Mouse (Mus musculus) macrophage (primary cell): ENCODE data around the gene Ddx19a. TPM values are rescaled to one million over a fixed set of nuclear protein-coding genes. Genes with fewer than 3 reads are reported as not detected.
"Not testable (repeated sequence)": the region's sequence is repeated elsewhere in the genome, so short reads cannot be mapped to it uniquely, and the experiment has no call there.

Experiments used
- H3K27ac ChIP-seq: fragments of 350-480 bp; formaldehyde crosslinking; 2 replicates; pipeline ENCODE4 v1.9.0; 2021
- H3K36me3 ChIP-seq: fragments of 350-480 bp; formaldehyde crosslinking; 2 replicates; pipeline ENCODE4 v1.9.0; 2021; ENCODE audit errors: inconsistent target
- H3K4me3 ChIP-seq: fragments of 350-480 bp; formaldehyde crosslinking; 2 replicates; pipeline ENCODE4 v1.9.0; 2021; ENCODE audit errors: inconsistent target
- H3K79me2 ChIP-seq: fragments of 350-480 bp; formaldehyde crosslinking; 2 replicates; pipeline ENCODE4 v1.9.0; 2021; ENCODE audit errors: inconsistent target
- WGBS: methylation state at CpG from one replicate; pipeline ENCODE4 v1.1.7; 2026; ENCODE audit warnings: inconsistent platforms; ENCODE audit not compliant: missing documents; 5-methylcytosine and 5-hydroxymethylcytosine counted together
- polyA plus RNA-seq: library from polyadenylated mRNA; stranded (reverse); fragments of 250-400 nt; gene quantifications from 3 replicates; pipeline ENCODE4 v1.2.4, GENCODE M21; 2018; ENCODE audit warnings: inconsistent platforms

Gene Ddx19a
- polyA plus RNA-seq, 1 experiment from 2014 or later = 44.2 TPM

- 31% methylated on average over 16 of the region's 16 CpGs for whole genome bisulfite sequencing
- Histone ChIP-seq H3K27ac (peak overlapping the region; percentile 37), H3K36me3 (0 out of 2 replicates have a peak, but pooled peaks cover 5% of the 10 kb centered on the region)
Observed at GRCm38 (mm10) chr8:110996641-110997430, 764 bp downstream of the Ddx19a start.

DNA sequence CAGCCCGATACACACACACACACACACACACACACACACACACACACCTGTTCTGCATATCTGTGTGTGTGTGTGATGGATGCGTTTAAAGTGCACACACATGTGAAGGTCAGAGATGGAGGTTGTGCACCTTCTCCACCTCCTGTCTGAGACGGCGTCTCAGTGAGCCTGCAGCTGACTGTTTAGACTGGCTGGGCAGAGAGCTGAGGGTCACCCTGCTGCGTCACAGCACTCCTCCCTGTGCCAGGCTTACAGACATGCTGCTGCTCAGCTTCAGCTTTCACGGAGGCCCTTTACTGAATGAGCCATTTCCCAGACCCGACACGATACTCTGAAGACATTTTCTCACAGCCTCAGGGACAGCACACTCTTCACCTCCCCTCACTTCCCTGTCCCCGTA lies 7.6 kb downstream of the Ddx19a start:
- H3K27ac ChIP-seq = no peak overlapping the region
- peaks cover 55% of the 10 kb centered on the region; the same call in 1 of the 2 replicates for H3K36me3 ChIP-seq
- WGBS = 93% methylated on average over 9 of the region's 9 CpGs
- peaks cover 30% of the 10 kb centered on the region for H3K79me2 ChIP-seq
- H3K4me3 ChIP-seq = no peak overlapping the region

More at GRCm38 (mm10) chr8:110996641-110997430, 764 bp downstream of the Ddx19a start:
- Histone ChIP-seq H3K4me3 (peak overlapping the region; percentile 96), H3K79me2 (peaks cover 54% of the 10 kb centered on the region)

DNA sequence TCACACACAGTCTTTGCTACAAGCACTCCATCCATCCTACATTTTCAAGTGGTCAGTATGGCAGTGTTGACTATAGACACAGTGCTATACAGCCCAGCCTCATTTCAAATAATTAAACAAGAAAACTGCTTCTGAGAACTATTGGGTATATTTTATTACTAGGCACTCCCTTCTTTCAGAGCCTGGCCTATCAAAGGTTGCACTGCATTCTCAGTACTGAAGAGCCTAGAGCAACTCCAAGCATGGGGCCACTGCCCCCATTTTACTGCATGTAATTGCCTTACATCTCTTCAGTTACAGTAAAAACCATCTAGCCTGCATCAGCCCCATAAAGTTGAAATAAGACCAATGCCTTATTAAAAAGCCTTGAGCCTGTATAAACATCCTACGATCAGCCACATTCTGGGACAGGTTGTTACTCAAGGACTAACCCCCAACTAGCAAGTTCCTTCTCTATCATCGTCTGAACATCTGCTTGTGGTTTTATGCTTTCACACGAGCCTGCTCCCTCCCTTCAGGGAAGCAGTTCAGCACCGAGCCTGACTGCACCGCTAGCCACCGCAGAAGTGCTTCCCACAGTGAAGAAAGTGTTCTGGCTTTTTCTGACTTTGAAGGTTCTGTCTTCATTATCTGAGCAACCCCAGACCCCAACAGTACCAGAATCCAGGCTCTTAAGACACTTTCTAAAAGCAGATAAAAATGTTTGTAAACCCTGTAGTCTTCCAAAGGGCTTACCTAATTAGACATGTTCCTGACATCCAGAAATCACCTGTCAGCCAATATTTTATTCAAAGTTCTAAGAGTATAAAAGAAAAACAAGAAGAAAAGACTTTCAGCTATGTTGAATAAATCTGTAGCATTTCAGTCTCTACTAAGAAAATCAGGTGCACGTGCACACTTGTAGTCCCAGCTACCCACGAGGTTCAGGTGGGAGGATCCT lies 9.5 kb downstream of the Ddx19a start:
- Histone ChIP-seq H3K27ac (no peak overlapping the region), H3K79me2 (peaks cover 11% of the 10 kb centered on the region; the same call in 1 of the 2 replicates), H3K36me3 (peaks cover 74% of the 10 kb centered on the region), H3K4me3 (no peak overlapping the region)
- 25% methylated on average over 8 of the region's 8 CpGs for WGBS

DNA sequence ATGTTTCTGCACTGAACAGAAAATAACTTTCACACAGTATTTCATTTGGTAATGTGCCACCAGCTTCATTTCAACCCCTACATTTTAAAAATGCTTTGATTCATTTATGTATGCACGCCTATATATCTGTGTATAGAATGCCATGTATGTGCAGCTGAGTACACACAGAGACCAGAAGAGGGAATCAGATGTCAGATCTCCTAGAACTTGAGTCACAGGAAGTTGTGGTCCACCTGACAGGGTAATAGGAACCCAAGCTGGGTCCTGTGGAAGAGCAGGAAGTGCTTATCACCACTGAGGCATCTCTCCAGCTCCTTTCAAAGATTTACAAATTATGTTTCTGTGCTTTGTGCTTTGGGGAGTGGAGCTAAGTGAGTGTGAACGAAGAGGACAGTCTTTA lies 16.3 kb downstream of the Ddx19a start:
- WGBS = 46% methylated on average over 2 of the region's 2 CpGs
- Histone ChIP-seq H3K4me3 (no peak overlapping the region), H3K36me3 (peaks cover 63% of the 10 kb centered on the region), H3K27ac (no peak overlapping the region), H3K79me2 (no peaks in the 10 kb centered on the region)

- no CpG with 5 or more reads among the region's 2 CpGs for WGBS
- peaks cover 45% of the 10 kb centered on the region for H3K36me3 ChIP-seq
Observed at GRCm38 (mm10) chr8:110977987-110978386, 19.6 kb downstream of the Ddx19a start.

DNA sequence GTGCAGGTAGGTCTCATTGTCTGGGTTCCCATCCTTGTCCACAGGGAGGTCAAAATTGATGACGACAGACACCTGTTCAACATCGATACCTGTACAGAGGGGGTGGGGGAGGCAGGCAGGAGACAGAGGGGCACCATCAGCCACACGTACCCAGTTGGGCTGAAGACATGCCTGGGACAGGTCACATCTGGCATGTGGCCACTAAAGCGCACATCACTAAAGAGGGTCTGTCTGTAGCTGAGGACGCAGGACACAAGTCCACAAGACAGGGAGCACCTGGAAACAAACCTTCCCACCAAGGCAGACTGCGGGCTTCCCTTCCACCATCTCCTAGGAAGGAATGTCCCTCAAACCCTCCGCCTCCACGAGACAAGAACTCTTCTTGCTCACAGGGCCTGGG lies 21.1 kb downstream of the Ddx19a start:
- 97% methylated on average over 8 of the region's 8 CpGs for WGBS
- H3K4me3 ChIP-seq, H3K27ac ChIP-seq, H3K79me2 ChIP-seq: not testable (repeated sequence)
- H3K36me3 ChIP-seq = peaks cover 33% of the 10 kb centered on the region

More at GRCm38 (mm10) chr8:110977987-110978386, 19.6 kb downstream of the Ddx19a start:
- not testable (repeated sequence) for H3K27ac ChIP-seq, H3K4me3 ChIP-seq, H3K79me2 ChIP-seq

DNA sequence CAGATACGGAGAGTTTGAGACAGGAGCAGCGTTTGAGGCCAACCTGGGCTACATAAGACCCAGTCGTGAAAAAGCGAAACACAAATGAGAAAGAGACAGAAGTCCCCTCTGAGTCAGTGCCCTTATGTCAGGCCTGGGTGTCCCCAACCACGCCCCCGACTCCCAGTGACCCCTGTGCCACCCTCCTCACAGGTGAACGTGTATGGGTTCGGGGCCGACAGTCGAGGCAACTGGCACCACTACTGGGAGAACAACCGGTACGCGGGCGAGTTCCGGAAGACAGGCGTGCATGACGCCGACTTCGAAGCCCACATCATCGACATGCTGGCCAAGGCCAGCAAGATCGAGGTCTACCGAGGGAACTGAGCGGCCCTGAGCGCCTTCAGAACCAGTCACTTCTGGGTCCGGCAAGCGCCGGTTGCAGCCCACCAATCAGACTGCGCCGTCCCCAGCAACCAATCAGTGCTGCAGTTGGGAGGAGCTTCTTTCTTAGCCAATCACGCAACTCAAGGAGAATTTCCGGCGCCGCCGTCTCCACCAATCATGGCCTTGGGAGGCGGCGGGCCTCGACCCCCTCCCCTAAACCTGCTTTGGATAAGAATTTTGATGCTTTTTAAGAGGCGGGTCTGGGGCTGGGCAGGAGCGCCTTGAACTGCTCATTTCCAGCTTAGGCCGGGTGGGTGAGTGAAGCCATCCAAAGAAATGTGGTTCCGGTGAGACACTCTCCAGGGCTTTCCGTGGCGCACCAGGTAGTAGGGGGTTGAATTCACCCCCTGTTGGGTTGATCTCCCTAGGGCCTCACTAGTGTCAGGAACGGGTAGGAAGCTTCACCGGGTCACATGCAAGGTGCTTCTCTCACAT lies 27.5 kb downstream of the Ddx19a start:
- Histone ChIP-seq H3K79me2 (no peaks in the 10 kb centered on the region), H3K36me3 (0 out of 2 replicates have a peak, but pooled peaks cover 10% of the 10 kb centered on the region), H3K4me3 (peak overlapping the region; percentile 66), H3K27ac (no peak overlapping the region)
- WGBS = 9% methylated on average over 45 of the region's 45 CpGs

DNA sequence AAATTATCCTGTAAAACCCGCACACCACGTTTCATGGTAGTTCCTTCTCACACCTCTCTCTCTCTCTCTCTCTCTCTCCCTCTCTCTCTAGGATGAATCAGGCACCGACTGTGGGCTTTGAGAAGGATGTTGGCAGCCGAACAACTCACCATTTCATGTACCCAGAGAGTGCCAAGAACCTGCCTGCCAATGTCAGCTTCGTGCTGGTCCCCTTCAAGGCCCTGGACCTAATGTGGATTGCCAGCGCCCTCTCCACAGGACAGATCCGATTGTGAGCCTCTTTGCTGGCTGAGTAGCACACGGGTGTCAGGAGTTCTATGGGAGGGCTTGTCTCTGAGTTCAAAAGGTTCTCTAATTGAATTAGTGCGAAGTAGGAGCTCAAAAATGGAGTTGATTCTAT lies 30.3 kb downstream of the Ddx19a start:
- Histone ChIP-seq H3K27ac (no peak overlapping the region), H3K79me2 (no peaks in the 10 kb centered on the region), H3K36me3 (no peaks in the 10 kb centered on the region), H3K4me3 (no peak overlapping the region)
- WGBS = 83% methylated on average over 8 of the region's 9 CpGs

DNA sequence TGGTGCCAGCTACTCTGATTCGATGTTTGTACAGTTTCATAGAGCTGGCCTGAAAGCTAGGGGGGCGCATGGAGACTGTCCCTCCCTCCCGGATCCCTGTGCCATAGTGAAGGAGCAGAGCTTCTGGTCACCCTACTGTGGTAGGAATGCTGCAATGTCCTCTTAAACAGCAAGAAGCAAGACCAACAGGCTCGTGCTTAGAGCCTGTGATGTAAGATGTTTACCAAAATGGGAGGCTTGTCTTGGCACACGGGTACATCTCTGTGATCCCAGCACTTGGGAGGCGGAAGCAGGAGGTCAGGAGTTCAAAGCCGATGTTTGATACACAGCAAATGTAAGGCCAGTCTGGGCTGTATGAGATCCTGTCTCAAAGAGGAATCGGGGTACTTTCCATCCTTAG lies 31.0 kb downstream of the Ddx19a start:
- Histone ChIP-seq H3K27ac (no peak overlapping the region), H3K36me3 (no peaks in the 10 kb centered on the region), H3K79me2 (no peaks in the 10 kb centered on the region), H3K4me3 (no peak overlapping the region)
- 91% methylated on average over 8 of the region's 8 CpGs for WGBS

DNA sequence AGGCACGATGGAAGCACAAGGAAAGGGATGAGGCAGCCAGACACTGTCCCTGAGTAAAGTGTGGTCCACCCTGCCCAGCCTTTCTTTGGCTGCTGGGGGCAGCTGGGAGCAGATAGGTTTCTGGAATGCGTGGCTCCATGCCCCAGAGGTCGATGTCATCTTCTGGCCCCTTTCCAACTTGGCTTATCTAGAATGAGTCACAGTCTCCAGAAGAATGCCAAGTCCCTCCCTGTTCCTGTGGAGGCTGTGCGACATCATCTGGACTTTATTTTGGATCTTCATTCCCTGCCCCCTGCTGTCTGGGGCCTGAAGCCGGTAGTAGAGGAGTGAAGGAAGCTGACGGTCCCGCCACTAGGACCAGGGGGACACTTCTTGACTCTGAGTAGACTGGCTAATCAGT lies 32.0 kb downstream of the Ddx19a start:
- Histone ChIP-seq H3K27ac (no peak overlapping the region), H3K36me3 (no peaks in the 10 kb centered on the region), H3K4me3 (no peak overlapping the region), H3K79me2 (no peaks in the 10 kb centered on the region)
- 80% methylated on average over 7 of the region's 7 CpGs for WGBS

- H3K4me3 ChIP-seq = no peak overlapping the region
- no peak overlapping the region for H3K27ac ChIP-seq
Observed at GRCm38 (mm10) chr8:110964666-110965065, 32.9 kb downstream of the Ddx19a start.

GRCm38 (mm10) chr8:110963051-110963450 lies 34.5 kb downstream of the Ddx19a start:
- Histone ChIP-seq H3K36me3 (no peaks in the 10 kb centered on the region), H3K79me2 (no peaks in the 10 kb centered on the region), H3K27ac (no peak overlapping the region), H3K4me3 (no peak overlapping the region)
- 100% methylated on average over 1 of the region's 2 CpGs for WGBS

More at GRCm38 (mm10) chr8:110964666-110965065, 32.9 kb downstream of the Ddx19a start:
- Histone ChIP-seq H3K79me2 (no peaks in the 10 kb centered on the region), H3K36me3 (no peaks in the 10 kb centered on the region)
- 90% methylated on average over 7 of the region's 7 CpGs for WGBS

- Histone ChIP-seq H3K27ac (no peak overlapping the region), H3K79me2 (no peaks in the 10 kb centered on the region), H3K4me3 (no peak overlapping the region), H3K36me3 (no peaks in the 10 kb centered on the region; the same call in 1 of the 2 replicates)
- 90% methylated on average over 6 of the region's 6 CpGs for WGBS
Observed at GRCm38 (mm10) chr8:110959906-110960305, 37.7 kb downstream of the Ddx19a start.
